Mouse (Mus musculus) liver, adult 2 months (tissue): ENCODE data around the gene Bin2. TPM values are rescaled to one million over a fixed set of nuclear protein-coding genes. Genes with fewer than 3 reads are reported as not detected.

Source experiments
- DNase-seq: peaks from one replicate; pipeline ENCODE4 v3.0.0-alpha.2; 2011; ENCODE audit warnings: low read depth, low spot score; ENCODE audit errors: extremely low read depth
- H3K27ac ChIP-seq: fragments of 200-500 bp; replicated peaks from 2 replicates; pipeline ENCODE4 v1.5.1; 2012; ENCODE audit warnings: low read depth, mild to moderate bottlenecking, control low read depth, inconsistent platforms, low read length; ENCODE audit not compliant: insufficient read depth
- H3K27me3 ChIP-seq: fragments of 200-500 bp; 2 replicates; pipeline ENCODE4 v1.6.1; 2012; ENCODE audit warnings: mild to moderate bottlenecking, moderate library complexity, low read length, inconsistent platforms; ENCODE audit not compliant: control insufficient read depth, insufficient read depth
- H3K36me3 ChIP-seq: fragments of 200-500 bp; 2 replicates; pipeline ENCODE4 v1.6.1; 2012; ENCODE audit warnings: low read length, inconsistent platforms; ENCODE audit not compliant: control insufficient read depth, insufficient read depth
- H3K4me1 ChIP-seq: fragments of 200-500 bp; 2 replicates; pipeline ENCODE4 v1.6.1; 2011; ENCODE audit warnings: low read length; ENCODE audit not compliant: control insufficient read depth, insufficient read depth
- H3K4me3 ChIP-seq: fragments of 200-500 bp; 2 replicates; pipeline ENCODE4 v1.5.1; 2011; ENCODE audit warnings: low read depth, mild to moderate bottlenecking, control low read depth, low read length, moderate library complexity; ENCODE audit not compliant: insufficient read depth
- H3K79me2 ChIP-seq: fragments of 200-500 bp; 2 replicates; pipeline ENCODE4 v1.6.1; 2012; ENCODE audit warnings: inconsistent platforms, mild to moderate bottlenecking, low read length, moderate library complexity; ENCODE audit not compliant: control insufficient read depth, insufficient read depth
- H3K9ac ChIP-seq: fragments of 200-500 bp; 2 replicates; pipeline ENCODE4 v1.6.1; 2012; ENCODE audit warnings: low read depth, mild to moderate bottlenecking, control low read depth, inconsistent platforms, low read length
- CTCF ChIP-seq: fragments of 200-500 bp; IDR thresholded peaks from 2 replicates; pipeline ENCODE4 v1.5.1; 2011; ENCODE audit warnings: low read depth, low read length, control low read depth
- POLR2A ChIP-seq: fragments of 200-500 bp; IDR thresholded peaks from 2 replicates; pipeline ENCODE4 v1.6.1; 2011; ENCODE audit warnings: low read length, control low read depth; ENCODE audit not compliant: insufficient read depth; ENCODE audit errors: extremely low read depth
- WGBS: fragments of 180-500 bp; shearing (Covaris S2); methylation state at CpG from one replicate; pipeline ENCODE4 v1.1.7; 2018; 5-methylcytosine and 5-hydroxymethylcytosine counted together
- polyA plus RNA-seq: library from polyadenylated mRNA; depleted of rRNA; stranded (reverse); fragments of >200 nt; gene quantifications from 2 replicates; pipeline ENCODE4 v1.2.3, GENCODE M21; 2012
- total RNA-seq: library from RNA; depleted of rRNA; stranded (reverse); fragments of >200 nt; gene quantifications from 2 replicates; pipeline ENCODE4 v1.2.3, GENCODE M21; 2014

Gene Bin2
- total and polyA plus RNA-seq, 2 experiments = 1.0 to 4.0 TPM

DNA sequence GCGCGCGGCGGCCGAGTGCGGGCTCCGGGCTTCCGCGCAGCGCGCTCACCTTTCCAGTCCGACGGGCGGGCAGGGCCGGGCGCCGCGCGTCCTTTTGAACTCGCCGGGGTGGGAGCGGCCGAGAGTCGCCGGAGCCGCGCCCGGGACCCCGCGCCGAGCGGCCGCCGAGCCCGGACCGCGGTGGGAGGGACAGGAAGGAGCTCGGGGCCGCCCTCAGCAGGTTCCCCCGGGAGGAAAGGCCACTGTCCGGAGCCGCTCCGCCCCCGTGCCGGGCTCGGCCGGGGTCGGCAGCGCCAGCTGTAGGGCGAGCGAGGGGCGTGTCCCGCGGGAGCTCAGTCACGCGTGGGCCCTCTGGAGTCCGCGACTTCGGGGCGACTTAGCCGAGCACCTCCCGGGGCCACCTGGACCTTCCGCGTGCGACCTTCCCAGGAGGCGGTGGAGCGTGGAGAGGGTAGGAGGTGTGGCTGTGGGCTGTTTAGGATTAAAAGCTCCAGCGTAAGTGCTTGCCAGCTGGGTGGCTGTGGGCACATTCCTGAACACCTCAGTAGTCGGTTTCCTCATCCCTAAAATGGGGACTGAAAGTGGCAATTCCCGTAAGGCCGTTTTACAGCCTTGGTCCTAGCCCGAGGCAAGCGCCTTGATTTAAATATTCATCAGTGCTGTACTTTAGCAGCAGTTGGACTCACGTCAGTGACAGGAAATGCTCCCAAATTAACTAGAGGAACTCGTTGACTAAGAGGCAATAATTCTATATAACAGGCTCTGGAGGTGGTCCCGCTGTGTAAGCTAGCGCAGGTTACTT is 32.5 kb downstream of the Bin2 start, which contains the start of gene Smagp:
TSS of gene Smagp (minus strand) at position 241 of the 802 bp plus-strand sequence.
- WGBS = under 1% methylated on average over 73 of the region's 77 CpGs
- TF ChIP-seq POLR2A = no peak
- Histone ChIP-seq H3K27me3 (no peaks in the 10 kb centered on the region), H3K79me2 (peaks cover 7% of the 10 kb centered on the region; the same call in 1 of the 2 replicates), H3K27ac (peak within 1 kb of the TSS; percentile 83), H3K4me3 (peak within 1 kb of the TSS; percentile 82), H3K9ac (peak within 1 kb of the TSS; percentile 88), H3K36me3 (no peaks in the 10 kb centered on the region), H3K4me1 (peaks cover 24% of the 10 kb centered on the region)
- peak; percentile 73 for DNase-seq

DNA sequence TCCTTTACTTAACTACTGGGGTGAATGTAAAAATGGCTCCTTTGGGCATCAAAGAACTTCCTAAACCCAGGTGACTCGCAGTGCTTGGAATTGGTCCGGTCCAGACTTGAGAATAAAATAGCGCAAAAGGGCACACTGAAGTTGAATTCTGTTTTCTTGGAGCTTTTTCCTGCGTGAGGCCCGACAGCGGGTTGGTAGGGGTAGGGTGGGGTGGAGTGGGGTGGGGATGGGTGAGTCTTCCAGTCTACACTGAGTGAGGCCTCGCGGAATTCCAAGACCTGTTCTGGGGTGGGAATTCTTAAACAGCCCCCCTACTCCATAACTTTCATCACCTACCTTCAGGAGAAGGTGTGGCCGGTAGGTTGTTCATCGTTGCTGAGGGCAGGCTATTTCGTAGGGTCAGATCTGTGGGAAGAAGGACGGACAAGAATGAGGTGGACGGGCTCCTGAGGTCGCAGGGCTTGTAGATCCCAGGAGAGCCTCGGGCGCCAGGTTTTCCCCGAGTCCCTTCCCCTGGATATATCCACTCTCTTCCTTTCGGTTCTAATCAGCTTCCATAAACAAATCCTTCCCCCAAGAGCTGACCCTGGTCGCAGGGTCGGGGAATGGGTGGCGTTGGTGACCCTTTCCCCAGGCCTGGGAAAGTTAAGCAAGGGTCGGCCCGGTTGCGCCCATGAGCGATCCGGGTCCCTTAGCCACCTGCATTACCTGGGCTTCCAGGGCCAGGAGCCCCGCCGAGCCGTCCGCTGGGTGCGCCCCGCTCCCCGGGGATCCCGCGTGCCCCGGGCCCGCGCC is 33.3 kb downstream of the Bin2 start:
- peaks cover 8% of the 10 kb centered on the region; the same call in 1 of the 2 replicates for H3K79me2 ChIP-seq
- H3K27ac ChIP-seq = peak overlapping the region; percentile 83
- H3K4me3 ChIP-seq = peak overlapping the region; percentile 82
- TF ChIP-seq POLR2A = no peak
- TF ChIP-seq CTCF = no peak
- no peaks in the 10 kb centered on the region for H3K27me3 ChIP-seq
- peaks cover 32% of the 10 kb centered on the region for H3K4me1 ChIP-seq
- 16% methylated on average over 31 of the region's 38 CpGs for WGBS
- peak overlapping the region; percentile 88 for H3K9ac ChIP-seq
- DNase-seq = no peak
- no peaks in the 10 kb centered on the region for H3K36me3 ChIP-seq

- Histone ChIP-seq H3K9ac (no peak overlapping the region), H3K27ac (no peak overlapping the region), H3K4me1 (peaks cover 35% of the 10 kb centered on the region), H3K36me3 (no peaks in the 10 kb centered on the region), H3K27me3 (no peaks in the 10 kb centered on the region), H3K4me3 (no peak overlapping the region), H3K79me2 (peaks cover 11% of the 10 kb centered on the region; the same call in 1 of the 2 replicates)
- 57% methylated on average over 9 of the region's 9 CpGs for WGBS
- no peak for DNase-seq
- TF ChIP-seq POLR2A (no peak), CTCF (no peak)
These were observed 34.1 kb downstream of the Bin2 start for GRCm38 (mm10) chr15:100635239-100635638.

DNA sequence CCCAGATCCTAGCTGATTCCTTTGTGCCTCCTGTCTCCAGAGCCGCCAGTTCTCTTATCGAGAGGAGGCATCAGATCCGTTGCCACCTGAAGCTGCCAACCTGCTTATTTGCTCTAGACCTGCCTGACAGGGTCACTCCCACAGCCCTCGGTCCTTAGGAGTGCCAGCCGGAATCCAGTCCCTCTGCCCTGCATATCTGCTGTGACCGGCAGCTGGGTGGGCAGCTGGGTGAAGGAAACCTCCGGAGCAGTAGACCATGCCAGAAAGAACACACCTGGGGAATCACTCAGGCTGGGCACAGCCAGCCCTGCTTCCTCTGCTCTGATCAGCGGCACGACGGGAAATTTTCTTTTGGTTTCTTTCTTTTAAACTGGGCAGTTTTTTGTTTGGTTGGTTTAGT is 36.0 kb downstream of the Bin2 start:
- peaks cover 11% of the 10 kb centered on the region; the same call in 1 of the 2 replicates for H3K79me2 ChIP-seq
- no peak overlapping the region for H3K27ac ChIP-seq
- TF ChIP-seq CTCF (no peak), POLR2A (no peak)
- H3K4me1 ChIP-seq = peaks cover 47% of the 10 kb centered on the region
- H3K36me3 ChIP-seq = no peaks in the 10 kb centered on the region
- H3K9ac ChIP-seq = no peak overlapping the region
- DNase-seq = peak; percentile 70
- WGBS = 12% methylated on average over 10 of the region's 10 CpGs
- no peak overlapping the region for H3K4me3 ChIP-seq
- no peaks in the 10 kb centered on the region for H3K27me3 ChIP-seq

DNA sequence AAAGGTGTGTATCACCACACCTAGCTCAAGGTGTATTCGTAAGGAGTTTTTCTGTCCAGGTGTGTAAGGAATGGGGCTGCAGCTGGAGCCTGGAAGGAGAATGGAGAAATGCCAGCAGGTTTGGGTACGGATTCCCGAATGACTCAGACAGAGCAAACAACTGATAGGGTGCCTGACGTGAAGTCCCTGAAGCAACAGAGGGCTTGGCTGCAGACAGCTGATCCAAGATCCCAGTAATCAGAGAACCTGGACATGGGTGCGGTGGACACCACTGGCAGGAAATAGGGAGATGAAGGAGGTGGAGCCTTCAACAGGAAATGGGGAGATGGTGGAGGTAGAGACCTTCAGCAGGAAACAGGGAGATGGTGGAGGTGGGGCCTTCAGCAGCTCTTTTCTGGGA is 37.0 kb downstream of the Bin2 start:
- Histone ChIP-seq H3K27ac (peak overlapping the region; percentile 23), H3K27me3 (no peaks in the 10 kb centered on the region), H3K79me2 (peaks cover 11% of the 10 kb centered on the region; the same call in 1 of the 2 replicates), H3K4me3 (no peak overlapping the region), H3K9ac (no peak overlapping the region), H3K4me1 (peaks cover 47% of the 10 kb centered on the region), H3K36me3 (no peaks in the 10 kb centered on the region)
- 23% methylated on average over 5 of the region's 5 CpGs for WGBS
- peak; percentile 72 for DNase-seq
- no peak for TF ChIP-seq POLR2A
- no peak for TF ChIP-seq CTCF
